Mouse (Mus musculus): ENCODE data around the gene Olfr139. TPM values are rescaled to one million over a fixed set of nuclear protein-coding genes. Genes with fewer than 3 reads are reported as not detected.

Olfr139 gene
- not detected in 4 replicates for total RNA-seq (2023; ENCODE audit: inconsistent age)

GRCm38 (mm10) chr11:74056451-74056850, at the start of gene Olfr139, which contains the start of gene Olfr399:
Gene Olfr139 (minus strand): TSS chr11:74056551.
Gene Olfr399 (minus strand): TSS chr11:74056615.

GRCm38 (mm10) chr11:74069655-74070054, 13.3 kb upstream of the Olfr139 start, which contains the start of gene Zfp616:
Gene Zfp616 (plus strand): TSS chr11:74069955.

Other genes with a start within 250 kb of the Olfr139 start
- gene Olfr392, start 239.5 kb downstream of the Olfr139 start, total RNA-seq (2023; ENCODE audit: inconsistent age) = not detected in 4 replicates
- gene Olfr393, start 205.1 kb downstream of the Olfr139 start, total RNA-seq (2023; ENCODE audit: inconsistent age) = not detected in 4 replicates
- gene Olfr394, start 165.8 kb downstream of the Olfr139 start, total RNA-seq (2023; ENCODE audit: inconsistent age) = not detected in 4 replicates
- not detected in 4 replicates for gene Olfr395, start 147.3 kb downstream of the Olfr139 start, total RNA-seq (2023; ENCODE audit: inconsistent age)
- not detected in 4 replicates for gene Olfr23, start 119.9 kb downstream of the Olfr139 start, total RNA-seq (2023; ENCODE audit: inconsistent age)
- not detected in 4 replicates for gene Olfr397, start 95.7 kb downstream of the Olfr139 start, total RNA-seq (2023; ENCODE audit: inconsistent age)
- not detected in 4 replicates for gene Olfr398, start 66.1 kb downstream of the Olfr139 start, total RNA-seq (2023; ENCODE audit: inconsistent age)
- gene Olfr399, start 64 bp upstream of the Olfr139 start, total RNA-seq (2023; ENCODE audit: inconsistent age) = not detected in 4 replicates
- gene Zfp616, start 13.4 kb upstream of the Olfr139 start, total RNA-seq (2023; ENCODE audit: inconsistent age) = not detected in 4 replicates
- not detected in 4 replicates for gene Olfr401, start 57.2 kb upstream of the Olfr139 start, total RNA-seq (2023; ENCODE audit: inconsistent age)
- gene Olfr402, start 97.0 kb upstream of the Olfr139 start, total RNA-seq (2023; ENCODE audit: inconsistent age) = not detected in 4 replicates
- not detected in 4 replicates for gene Olfr403, start 129.7 kb upstream of the Olfr139 start, total RNA-seq (2023; ENCODE audit: inconsistent age)
- gene Olfr43, start 154.8 kb upstream of the Olfr139 start, total RNA-seq (2023; ENCODE audit: inconsistent age) = not detected in 4 replicates
- gene Olfr406, start 203.3 kb upstream of the Olfr139 start, total RNA-seq (2023; ENCODE audit: inconsistent age) = not detected in 4 replicates
- gene Olfr59, start 227.2 kb upstream of the Olfr139 start, total RNA-seq (2023; ENCODE audit: inconsistent age) = not detected in 4 replicates

Data from B cell, adult (primary cell).